Mouse (Mus musculus) intestine, embryonic 15.5 days (tissue): ENCODE measurements at regions not wholly inside any gene's neighbourhood (a gene's known extent, or its start where the extent isn't known, plus 50 kb on each side); places are given as distances from the start of the nearest gene placed in this dataset.
"Not testable (repeated sequence)": the region's sequence is repeated elsewhere in the genome, so short reads cannot be mapped to it uniquely, and the experiment has no call there.

ENCODE experiments used
- ATAC-seq: fragments of 200-750 bp; cut with Nextera tagmentation; 2 replicates; pipeline ENCODE4 v1.8.0; 2017; ENCODE audit warnings: moderate TSS enrichment, moderate library complexity
- H3K27ac ChIP-seq: fragments of 300-500 bp; sonication (generic); 2 replicates; pipeline ENCODE4 v1.5.1; 2015; ENCODE audit warnings: mild to moderate bottlenecking, inconsistent platforms
- H3K27me3 ChIP-seq: fragments of 300-500 bp; sonication (generic); replicated peaks from 2 replicates; pipeline ENCODE4 v1.6.1; 2015; ENCODE audit warnings: inconsistent platforms
- H3K36me3 ChIP-seq: fragments of 300-500 bp; sonication (generic); 2 replicates; pipeline ENCODE4 v1.6.1; 2015; ENCODE audit warnings: inconsistent platforms
- H3K4me1 ChIP-seq: fragments of 300-500 bp; sonication (generic); replicated peaks from 2 replicates; pipeline ENCODE4 v1.6.1; 2015; ENCODE audit warnings: inconsistent platforms
- H3K4me2 ChIP-seq: fragments of 300-500 bp; sonication (generic); replicated peaks from 2 replicates; pipeline ENCODE4 v1.6.1; 2015; ENCODE audit warnings: mild to moderate bottlenecking, inconsistent platforms
- H3K4me3 ChIP-seq: fragments of 300-500 bp; sonication (generic); replicated peaks from 2 replicates; pipeline ENCODE4 v1.5.1; 2015; ENCODE audit warnings: inconsistent platforms
- H3K9ac ChIP-seq: fragments of 300-500 bp; sonication (generic); 2 replicates; pipeline ENCODE4 v1.6.1; 2015; ENCODE audit warnings: inconsistent platforms
- H3K9me3 ChIP-seq: fragments of 300-500 bp; sonication (generic); 2 replicates; pipeline ENCODE4 v1.6.1; 2016; ENCODE audit warnings: inconsistent platforms
- WGBS: fragments of 180-500 bp; shearing (Covaris S2); methylation state at CpG from one replicate; pipeline ENCODE4 v1.1.7; 2015; 5-methylcytosine and 5-hydroxymethylcytosine counted together

GRCm38 (mm10) chr12:15603885-15604284 is 212.8 kb downstream of the Trib2 start:
- no peaks in the 10 kb centered on the region for H3K4me1 ChIP-seq
- ATAC-seq, result no peak
- H3K27me3 ChIP-seq, result no peaks in the 10 kb centered on the region
- WGBS, result 68% methylated on average over 5 of the region's 5 CpGs
- no peak overlapping the region for H3K27ac ChIP-seq
- no peak overlapping the region for H3K4me3 ChIP-seq
- H3K9me3 ChIP-seq, result no peaks in the 10 kb centered on the region
- no peak overlapping the region for H3K9ac ChIP-seq
- H3K36me3 ChIP-seq, result no peaks in the 10 kb centered on the region
- no peak overlapping the region for H3K4me2 ChIP-seq

DNA sequence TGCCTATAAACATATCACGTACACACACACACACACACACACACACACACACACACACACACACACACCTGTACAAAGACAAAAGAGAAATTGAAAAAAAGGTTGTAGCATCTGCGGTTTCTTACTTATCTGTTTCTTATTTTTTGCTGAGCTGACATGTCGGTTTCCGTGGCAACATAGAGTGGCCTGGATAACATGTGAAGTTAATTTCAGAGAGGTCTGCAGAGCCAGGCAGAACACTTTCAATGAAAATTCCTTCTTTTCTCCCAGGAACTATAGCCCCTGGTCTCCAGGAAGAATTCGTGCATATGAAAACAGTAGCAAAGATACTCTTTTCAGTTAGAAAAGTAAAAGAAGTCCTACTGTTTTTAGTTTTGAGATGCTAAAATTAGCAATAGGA is 213.4 kb downstream of the Trib2 start:
- no peaks in the 10 kb centered on the region for H3K36me3 ChIP-seq
- H3K4me1 ChIP-seq, result no peaks in the 10 kb centered on the region
- no peak for ATAC-seq
- H3K9ac ChIP-seq, result no peak overlapping the region
- no peaks in the 10 kb centered on the region for H3K9me3 ChIP-seq
- no peak overlapping the region for H3K4me2 ChIP-seq
- no peak overlapping the region for H3K4me3 ChIP-seq
- 66% methylated on average over 5 of the region's 5 CpGs for WGBS
- H3K27me3 ChIP-seq, result no peaks in the 10 kb centered on the region
- no peak overlapping the region for H3K27ac ChIP-seq

GRCm38 (mm10) chr12:15594704-15595103 is 222.0 kb downstream of the Trib2 start:
- no peaks in the 10 kb centered on the region for H3K9me3 ChIP-seq
- H3K27me3 ChIP-seq, result no peaks in the 10 kb centered on the region
- 48% methylated on average over 2 of the region's 2 CpGs for WGBS
- no peak overlapping the region for H3K27ac ChIP-seq
- ATAC-seq, result no peak
- no peaks in the 10 kb centered on the region for H3K36me3 ChIP-seq
- H3K4me2 ChIP-seq, result no peak overlapping the region
- H3K9ac ChIP-seq, result no peak overlapping the region
- H3K4me3 ChIP-seq, result no peak overlapping the region
- no peaks in the 10 kb centered on the region for H3K4me1 ChIP-seq

DNA sequence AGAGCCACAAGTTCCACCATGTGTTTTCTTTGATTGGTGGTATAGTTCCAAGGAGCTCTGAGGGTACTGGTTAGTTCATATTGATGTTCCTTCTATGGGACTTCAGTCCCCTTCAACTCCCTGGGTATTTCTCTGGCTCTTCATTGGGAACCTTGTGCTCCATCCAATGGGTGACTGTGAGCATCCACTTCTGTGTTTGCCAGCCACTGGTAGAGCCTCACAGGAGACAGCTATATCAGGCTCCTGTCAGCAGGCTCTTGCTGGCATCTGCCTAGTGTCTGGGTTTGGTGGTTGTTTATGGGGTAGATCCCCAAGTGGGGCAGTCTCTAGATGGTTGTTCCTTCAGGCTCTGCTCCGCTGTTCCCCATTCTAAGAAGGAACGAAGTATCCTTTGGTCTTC is 228.9 kb downstream of the Trib2 start:
- H3K9me3 ChIP-seq, H3K4me2 ChIP-seq, H3K27ac ChIP-seq, ATAC-seq, H3K9ac ChIP-seq, H3K27me3 ChIP-seq, H3K36me3 ChIP-seq, H3K4me3 ChIP-seq, H3K4me1 ChIP-seq: not testable (repeated sequence)
- WGBS, result 93% methylated on average over 2 of the region's 2 CpGs

GRCm38 (mm10) chr12:15586706-15587442 is 229.8 kb downstream of the Trib2 start:
- H3K4me1 ChIP-seq, result no peaks in the 10 kb centered on the region
- no peak overlapping the region for H3K4me2 ChIP-seq
- no peaks in the 10 kb centered on the region for H3K36me3 ChIP-seq
- no peak overlapping the region for H3K27ac ChIP-seq
- no peak overlapping the region for H3K4me3 ChIP-seq
- no peak for ATAC-seq
- H3K27me3 ChIP-seq, result no peaks in the 10 kb centered on the region
- 77% methylated on average over 4 of the region's 4 CpGs for WGBS
- H3K9ac ChIP-seq, result no peak overlapping the region
- H3K9me3 ChIP-seq, result no peaks in the 10 kb centered on the region

DNA sequence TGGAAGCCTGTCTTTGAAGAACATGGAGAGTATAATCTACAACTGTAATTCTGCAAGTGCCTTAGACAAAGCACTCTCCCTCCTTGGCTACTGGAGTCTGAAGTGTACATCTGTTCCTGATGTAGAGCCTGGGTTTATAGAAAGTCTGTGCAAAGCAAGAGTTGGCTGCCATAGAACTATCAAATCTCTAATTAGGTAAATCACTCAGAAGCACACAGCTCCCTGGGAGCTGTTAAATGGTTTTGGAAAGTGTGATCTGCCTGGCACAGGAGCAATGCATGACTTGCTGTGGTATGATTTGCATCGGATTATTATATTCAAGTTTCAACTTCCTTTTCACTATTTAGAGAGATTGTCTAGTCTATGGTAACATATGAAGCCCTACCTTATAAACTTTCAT is 230.9 kb downstream of the Trib2 start:
- 81% methylated on average over 1 of the region's 1 CpGs for WGBS
- ATAC-seq, result no peak
- Histone ChIP-seq H3K36me3 (no peaks in the 10 kb centered on the region), H3K4me1 (no peaks in the 10 kb centered on the region), H3K9me3 (no peaks in the 10 kb centered on the region), H3K9ac (no peak overlapping the region), H3K4me2 (no peak overlapping the region), H3K27me3 (no peaks in the 10 kb centered on the region), H3K27ac (no peak overlapping the region), H3K4me3 (no peak overlapping the region)

DNA sequence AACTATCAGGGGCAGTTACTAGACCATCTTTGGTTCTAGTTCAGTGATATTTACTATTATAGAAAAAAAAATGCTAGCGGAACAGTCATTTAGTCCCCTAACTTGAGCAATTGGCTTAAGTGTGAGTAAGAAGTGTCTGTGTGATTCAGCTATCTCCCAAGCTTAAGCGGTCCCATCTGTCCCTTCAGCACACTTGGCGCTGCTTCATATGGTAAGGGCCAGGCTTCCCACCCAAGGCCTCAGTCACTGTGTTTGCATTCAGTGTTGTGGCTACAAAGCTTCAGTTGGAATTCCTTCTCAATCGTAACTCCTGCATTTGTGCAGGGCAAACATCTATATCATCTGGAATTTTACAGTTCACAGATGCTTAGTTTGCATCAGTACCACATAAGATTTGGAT is 232.0 kb downstream of the Trib2 start:
- 86% methylated on average over 4 of the region's 4 CpGs for WGBS
- no peak for ATAC-seq

GRCm38 (mm10) chr12:15566785-15567109 is 250.0 kb downstream of the Trib2 start:
- H3K9me3 ChIP-seq, result no peaks in the 10 kb centered on the region
- H3K27ac ChIP-seq, result 0 out of 2 replicates have a peak overlapping the region, but pooled peaks have one; percentile 42
- WGBS, result 39% methylated on average over 4 of the region's 4 CpGs
- H3K36me3 ChIP-seq, result no peaks in the 10 kb centered on the region
- H3K27me3 ChIP-seq, result no peaks in the 10 kb centered on the region
- peak; percentile 41 for ATAC-seq
- H3K4me1 ChIP-seq, result peaks cover 3% of the 10 kb centered on the region; the same call in 1 of the 2 replicates
- no peak overlapping the region for H3K9ac ChIP-seq
- H3K4me2 ChIP-seq, result no peak overlapping the region
- no peak overlapping the region for H3K4me3 ChIP-seq

More for the DNA sequence above, 232.0 kb downstream of the Trib2 start:
- Histone ChIP-seq H3K9ac (no peak overlapping the region), H3K36me3 (no peaks in the 10 kb centered on the region), H3K9me3 (no peaks in the 10 kb centered on the region), H3K4me3 (no peak overlapping the region), H3K27me3 (no peaks in the 10 kb centered on the region), H3K4me2 (no peak overlapping the region), H3K27ac (no peak overlapping the region), H3K4me1 (no peaks in the 10 kb centered on the region)

GRCm38 (mm10) chr12:15565941-15566784 is 250.6 kb downstream of the Trib2 start:
- Histone ChIP-seq H3K4me1 (peaks cover 3% of the 10 kb centered on the region; the same call in 1 of the 2 replicates), H3K36me3 (no peaks in the 10 kb centered on the region), H3K27me3 (no peaks in the 10 kb centered on the region), H3K4me3 (no peak overlapping the region), H3K27ac (0 out of 2 replicates have a peak overlapping the region, but pooled peaks have one; percentile 42), H3K9ac (no peak overlapping the region), H3K4me2 (no peak overlapping the region), H3K9me3 (no peaks in the 10 kb centered on the region)
- ATAC-seq, result peak; percentile 90
- 26% methylated on average over 3 of the region's 3 CpGs for WGBS

DNA sequence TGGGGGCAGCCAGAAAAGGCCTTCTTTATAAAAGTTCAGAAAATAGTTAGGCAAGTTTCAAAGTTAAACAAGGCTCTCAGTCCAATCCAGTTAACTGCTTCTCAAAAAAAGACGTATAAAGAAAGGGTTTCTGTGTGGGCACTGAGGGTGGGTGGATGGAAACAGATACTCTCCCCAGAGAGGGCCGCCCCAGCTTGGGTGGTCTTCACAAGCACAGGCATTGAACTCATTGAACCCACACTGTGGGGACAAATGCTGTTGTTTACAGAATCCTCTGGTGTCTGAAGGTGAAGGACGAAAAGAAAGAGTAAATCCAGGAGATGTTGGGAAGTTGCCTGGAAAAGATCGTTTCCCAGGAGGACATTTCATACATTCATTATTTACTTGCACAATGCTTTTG is 253.9 kb downstream of the Trib2 start:
- ATAC-seq, result no peak
- WGBS, result 43% methylated on average over 4 of the region's 4 CpGs
- no peaks in the 10 kb centered on the region for H3K9me3 ChIP-seq
- no peak overlapping the region for H3K9ac ChIP-seq
- H3K36me3 ChIP-seq, result no peaks in the 10 kb centered on the region
- no peak overlapping the region for H3K27ac ChIP-seq
- H3K4me2 ChIP-seq, result no peak overlapping the region
- H3K27me3 ChIP-seq, result no peaks in the 10 kb centered on the region
- peaks cover 3% of the 10 kb centered on the region; the same call in 1 of the 2 replicates for H3K4me1 ChIP-seq
- H3K4me3 ChIP-seq, result no peak overlapping the region

DNA sequence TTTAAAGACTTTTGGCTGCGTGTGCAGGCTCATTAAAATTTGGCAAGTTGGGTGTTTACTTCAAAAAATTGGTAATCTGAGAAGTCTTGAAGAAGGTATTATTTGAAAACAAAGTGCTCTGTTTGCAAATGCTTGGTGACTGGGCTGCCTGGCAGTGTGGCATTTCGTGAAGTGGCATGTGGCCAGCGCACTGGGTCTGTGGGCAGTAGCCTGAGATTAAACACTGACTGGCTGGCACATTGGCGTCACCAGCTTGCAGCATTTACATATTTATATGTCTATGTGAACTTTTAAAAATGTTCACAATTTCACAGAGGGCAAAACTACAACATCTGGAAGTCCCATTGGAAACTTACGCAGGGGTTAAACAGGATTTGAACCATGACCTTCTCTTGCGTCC is 261.3 kb downstream of the Trib2 start:
- H3K27me3 ChIP-seq, result no peaks in the 10 kb centered on the region
- H3K36me3 ChIP-seq, result no peaks in the 10 kb centered on the region
- ATAC-seq, result no peak
- H3K4me1 ChIP-seq, result no peaks in the 10 kb centered on the region
- no peak overlapping the region for H3K4me3 ChIP-seq
- H3K27ac ChIP-seq, result no peak overlapping the region
- H3K9ac ChIP-seq, result no peak overlapping the region
- H3K9me3 ChIP-seq, result no peaks in the 10 kb centered on the region
- no peak overlapping the region for H3K4me2 ChIP-seq
- 93% methylated on average over 6 of the region's 6 CpGs for WGBS

- Histone ChIP-seq H3K4me2 (no peak overlapping the region), H3K4me3 (no peak overlapping the region), H3K27ac (no peak overlapping the region), H3K4me1 (no peaks in the 10 kb centered on the region), H3K9ac (no peak overlapping the region), H3K27me3 (no peaks in the 10 kb centered on the region), H3K9me3 (no peaks in the 10 kb centered on the region), H3K36me3 (no peaks in the 10 kb centered on the region)
- no peak for ATAC-seq
- WGBS, result 74% methylated on average over 4 of the region's 4 CpGs
Observed at GRCm38 (mm10) chr12:15553681-15554007, 263.1 kb downstream of the Trib2 start.
